Mouse (Mus musculus): ENCODE results near the gene Rpn2. TPM values are rescaled to one million over a fixed set of nuclear protein-coding genes. Genes with fewer than 3 reads are reported as not detected.

Gene Rpn2
- polyA plus RNA-seq (2012; rRNA removed) (95.9 and 98.5 TPM in 2 replicates), polyA plus RNA-seq (2014; fragmentation: Nextera tagmentation; extraction: Ambion mirVana) (128 and 140 TPM in 2 replicates)

- peak within 1 kb of the TSS; percentile 63 for H3K27ac ChIP-seq
- peaks cover 12 to 16% of the 10 kb centered on the region in 2 experiments; a peak in 3 of 4 replicates for H3K4me1 ChIP-seq (replicated peaks; ENCODE audit: control insufficient read depth in 2 of 2, insufficient read depth in 2 of 2, low read length in 1 of 2)
- no peaks in the 10 kb centered on the region for H3K27me3 ChIP-seq (ENCODE audit: control insufficient read depth, insufficient read depth, low read length)
- WGBS (ENCODE audit: insufficient replicate concordance): under 1% methylated on average over 64 of the region's 64 CpGs
- H3K4me2 ChIP-seq (ENCODE audit: low read depth): peak within 1 kb of the TSS; percentile 84
- peaks cover 12% of the 10 kb centered on the region for H3K36me3 ChIP-seq (replicated peaks; ENCODE audit: control insufficient read depth, insufficient read depth, low read depth)
- peak within 1 kb of the TSS; percentile 87 to 90 for H3K4me3 ChIP-seq (ENCODE audit: insufficient read depth in 1 of 2, low read depth in 2 of 2, low read length in 2 of 2)
- peak within 1 kb of the TSS; percentile 90 for H3K9ac ChIP-seq (replicated peaks)
- ATAC-seq (ENCODE audit: insufficient read depth) (peak; percentile 99), DNase-seq (ENCODE audit: low read depth in 3 of 3, low spot score in 3 of 3) (peak; percentile 89)
- H3K9me3 ChIP-seq (ENCODE audit: control insufficient read depth, low read length): no peaks in the 10 kb centered on the region
- TF ChIP-seq EP300 (IDR thresholded peaks at IDR 0.05; ENCODE audit: low read depth): no peak
- peak; percentile 10; the same call in 1 of the 2 replicates for TF ChIP-seq CTCF (IDR thresholded peaks at IDR 0.05; ENCODE audit: low read depth)
Observed at GRCm38 (mm10) chr2:157278717-157279415, at the start of gene Rpn2. Rpn2 (plus strand) TSS chr2:157279017.

- H3K9ac ChIP-seq (replicated peaks): no peak overlapping the region
- 73% methylated on average over 8 of the region's 8 CpGs for WGBS (ENCODE audit: insufficient replicate concordance)
- H3K4me2 ChIP-seq (ENCODE audit: low read depth): no peak overlapping the region
- no peak overlapping the region for H3K4me3 ChIP-seq (ENCODE audit: insufficient read depth in 1 of 2, low read depth in 2 of 2, low read length in 2 of 2)
- no peak overlapping the region for H3K27ac ChIP-seq
- H3K36me3 ChIP-seq (replicated peaks; ENCODE audit: control insufficient read depth, insufficient read depth, low read depth): no peaks in the 10 kb centered on the region
- DNase-seq (ENCODE audit: low read depth in 3 of 3, low spot score in 3 of 3) (no peak), ATAC-seq (ENCODE audit: insufficient read depth) (no peak)
- no peaks in the 10 kb centered on the region for H3K27me3 ChIP-seq (ENCODE audit: control insufficient read depth, insufficient read depth, low read length)
- TF ChIP-seq EP300 (IDR thresholded peaks at IDR 0.05; ENCODE audit: low read depth) (no peak), CTCF (IDR thresholded peaks at IDR 0.05; ENCODE audit: low read depth) (no peak)
- no peaks in the 10 kb centered on the region for H3K4me1 ChIP-seq (replicated peaks; ENCODE audit: control insufficient read depth in 2 of 2, insufficient read depth in 2 of 2, low read length in 1 of 2)
- no peaks in the 10 kb centered on the region for H3K9me3 ChIP-seq (ENCODE audit: control insufficient read depth, low read length)
Observed at GRCm38 (mm10) chr2:157235946-157236345, 42.9 kb upstream of the Rpn2 start.

GRCm38 (mm10) chr2:157245001-157245400 lies 33.8 kb upstream of the Rpn2 start:
- Histone ChIP-seq H3K4me1 (replicated peaks; ENCODE audit: control insufficient read depth in 2 of 2, insufficient read depth in 2 of 2, low read length in 1 of 2) (no peaks in the 10 kb centered on the region), H3K4me3 (ENCODE audit: insufficient read depth in 1 of 2, low read depth in 2 of 2, low read length in 2 of 2) (no peak overlapping the region), H3K27me3 (ENCODE audit: control insufficient read depth, insufficient read depth, low read length) (no peaks in the 10 kb centered on the region), H3K27ac (no peak overlapping the region), H3K4me2 (ENCODE audit: low read depth) (no peak overlapping the region), H3K9ac (replicated peaks) (no peak overlapping the region), H3K36me3 (replicated peaks; ENCODE audit: control insufficient read depth, insufficient read depth, low read depth) (no peaks in the 10 kb centered on the region), H3K9me3 (ENCODE audit: control insufficient read depth, low read length) (no peaks in the 10 kb centered on the region)
- TF ChIP-seq CTCF (IDR thresholded peaks at IDR 0.05; ENCODE audit: low read depth) (no peak), EP300 (IDR thresholded peaks at IDR 0.05; ENCODE audit: low read depth) (no peak)
- 18% methylated on average over 5 of the region's 5 CpGs for WGBS (ENCODE audit: insufficient replicate concordance)
- DNase-seq (ENCODE audit: low read depth in 3 of 3, low spot score in 3 of 3) (no peak), ATAC-seq (ENCODE audit: insufficient read depth) (no peak)

- Histone ChIP-seq H3K4me2 (ENCODE audit: low read depth) (no peak overlapping the region), H3K4me3 (ENCODE audit: insufficient read depth in 1 of 2, low read depth in 2 of 2, low read length in 2 of 2) (no peak overlapping the region), H3K9me3 (ENCODE audit: control insufficient read depth, low read length) (no peaks in the 10 kb centered on the region), H3K27me3 (ENCODE audit: control insufficient read depth, insufficient read depth, low read length) (no peaks in the 10 kb centered on the region), H3K4me1 (replicated peaks; ENCODE audit: control insufficient read depth in 2 of 2, insufficient read depth in 2 of 2, low read length in 1 of 2) (no peaks in the 10 kb centered on the region), H3K27ac (no peak overlapping the region), H3K9ac (replicated peaks) (no peak overlapping the region), H3K36me3 (replicated peaks; ENCODE audit: control insufficient read depth, insufficient read depth, low read depth) (no peaks in the 10 kb centered on the region)
- WGBS (ENCODE audit: insufficient replicate concordance): 53% methylated on average over 2 of the region's 2 CpGs
- DNase-seq (ENCODE audit: low read depth in 3 of 3, low spot score in 3 of 3) (no peak), ATAC-seq (ENCODE audit: insufficient read depth) (no peak)
- TF ChIP-seq EP300 (IDR thresholded peaks at IDR 0.05; ENCODE audit: low read depth) (no peak), CTCF (IDR thresholded peaks at IDR 0.05; ENCODE audit: low read depth) (no peak)
Observed at GRCm38 (mm10) chr2:157245603-157246002, 33.2 kb upstream of the Rpn2 start.

DNA sequence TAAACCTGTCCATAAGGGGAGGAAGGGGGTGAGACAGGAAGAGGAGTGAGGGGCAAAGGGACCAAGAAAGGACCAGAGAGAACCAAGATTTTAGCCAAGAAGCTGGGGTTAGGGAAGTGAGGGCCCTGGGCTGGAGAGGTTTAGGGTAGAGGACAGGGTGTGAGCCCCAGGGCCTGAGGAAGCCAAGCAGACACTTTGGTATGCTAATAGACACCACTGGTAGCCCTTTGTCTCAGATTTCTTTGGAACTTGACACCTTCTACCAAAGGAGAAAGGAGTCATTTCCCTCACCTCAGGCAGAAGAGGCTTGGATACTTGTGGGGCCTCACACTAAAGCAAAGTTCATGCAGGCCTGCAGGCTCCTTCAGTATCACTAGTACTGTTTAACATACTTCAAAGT lies 30.7 kb upstream of the Rpn2 start:
- ATAC-seq (ENCODE audit: insufficient read depth): no peak
- Histone ChIP-seq H3K4me3 (ENCODE audit: insufficient read depth in 1 of 2, low read depth in 2 of 2, low read length in 2 of 2) (no peak overlapping the region), H3K4me2 (ENCODE audit: low read depth) (no peak overlapping the region), H3K9ac (replicated peaks) (no peak overlapping the region), H3K27me3 (ENCODE audit: control insufficient read depth, insufficient read depth, low read length) (no peaks in the 10 kb centered on the region), H3K27ac (no peak overlapping the region), H3K9me3 (ENCODE audit: control insufficient read depth, low read length) (no peaks in the 10 kb centered on the region), H3K36me3 (replicated peaks; ENCODE audit: control insufficient read depth, insufficient read depth, low read depth) (no peaks in the 10 kb centered on the region), H3K4me1 (replicated peaks; ENCODE audit: control insufficient read depth in 2 of 2, insufficient read depth in 2 of 2, low read length in 1 of 2) (no peaks in the 10 kb centered on the region)
- TF ChIP-seq EP300 (IDR thresholded peaks at IDR 0.05; ENCODE audit: low read depth): no peak
- TF ChIP-seq CTCF (IDR thresholded peaks at IDR 0.05; ENCODE audit: low read depth): no peak
- no peak for DNase-seq (ENCODE audit: low read depth in 3 of 3, low spot score in 3 of 3)
